Mouse (Mus musculus): Measurements from ENCODE around the gene Cd200. TPM values are rescaled to one million over a fixed set of nuclear protein-coding genes. Genes with fewer than 3 reads are reported as not detected.

Gene Cd200
- polyA plus RNA-seq, 1 experiment from 2014 or later, result 27.6 TPM

Other genes with a start within 250 kb of the Cd200 start
- 0.23 and 0.35 TPM in 2 replicates for gene Btla, start 184.7 kb downstream of the Cd200 start, polyA plus RNA-seq (2015; fragmentation: Nextera tagmentation; extraction: Ambion mirVana)
- not detected in 2 replicates for gene Gm609, start 83.9 kb upstream of the Cd200 start, polyA plus RNA-seq (2015; fragmentation: Nextera tagmentation; extraction: Ambion mirVana)
- gene Gm17783, start 123.0 kb upstream of the Cd200 start, polyA plus RNA-seq (2015; fragmentation: Nextera tagmentation; extraction: Ambion mirVana), result not detected in 2 replicates
- gene Slc9c1, start 126.3 kb upstream of the Cd200 start, polyA plus RNA-seq (2015; fragmentation: Nextera tagmentation; extraction: Ambion mirVana), result not detected in 2 replicates
- gene Gcsam, start 201.3 kb upstream of the Cd200 start, polyA plus RNA-seq (2015; fragmentation: Nextera tagmentation; extraction: Ambion mirVana), result 4.2 and 4.8 TPM in 2 replicates
- gene BC016579, start 245.0 kb upstream of the Cd200 start, polyA plus RNA-seq (2015; fragmentation: Nextera tagmentation; extraction: Ambion mirVana), result 0.31 TPM in 2 replicates

All from limb, embryonic 15.5 days (tissue).